Mouse (Mus musculus): ENCODE measurements at regions not wholly inside any gene's neighbourhood (a gene's known extent, or its start where the extent isn't known, plus 50 kb on each side); places are given as distances from the start of the nearest gene placed in this dataset.

DNA sequence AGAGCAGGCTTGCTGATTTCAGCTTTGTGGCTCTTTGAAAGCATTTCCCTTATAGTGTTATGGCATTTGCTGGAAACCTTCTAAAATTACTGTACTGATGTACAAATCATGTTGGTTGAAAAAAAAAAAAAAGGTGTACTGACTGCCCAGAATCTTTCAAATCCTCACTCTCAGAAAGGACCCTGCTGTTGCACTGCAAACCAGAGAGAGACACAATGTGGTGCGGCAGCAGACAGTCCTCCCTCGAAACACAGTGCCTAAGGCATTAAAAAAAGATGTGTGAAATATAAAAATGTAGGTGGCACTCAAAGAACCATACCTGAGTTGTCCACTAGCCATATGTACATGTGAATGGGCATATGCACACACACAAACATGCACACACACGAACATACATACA lies 128.3 kb downstream of the Actr3 start:
- no peaks in the 10 kb centered on the region for H3K27me3 ChIP-seq (ENCODE audit: insufficient read depth, poor library complexity, severe bottlenecking)
- 71% methylated on average over 3 of the region's 3 CpGs for WGBS
- no peaks in the 10 kb centered on the region for H3K36me3 ChIP-seq
- H3K4me1 ChIP-seq: no peaks in the 10 kb centered on the region
- H3K4me3 ChIP-seq: no peak overlapping the region
- no peak overlapping the region for H3K27ac ChIP-seq
- H3K9me3 ChIP-seq: peaks cover 3% of the 10 kb centered on the region
- no peak for DNase-seq (ENCODE audit: low spot score)

DNA sequence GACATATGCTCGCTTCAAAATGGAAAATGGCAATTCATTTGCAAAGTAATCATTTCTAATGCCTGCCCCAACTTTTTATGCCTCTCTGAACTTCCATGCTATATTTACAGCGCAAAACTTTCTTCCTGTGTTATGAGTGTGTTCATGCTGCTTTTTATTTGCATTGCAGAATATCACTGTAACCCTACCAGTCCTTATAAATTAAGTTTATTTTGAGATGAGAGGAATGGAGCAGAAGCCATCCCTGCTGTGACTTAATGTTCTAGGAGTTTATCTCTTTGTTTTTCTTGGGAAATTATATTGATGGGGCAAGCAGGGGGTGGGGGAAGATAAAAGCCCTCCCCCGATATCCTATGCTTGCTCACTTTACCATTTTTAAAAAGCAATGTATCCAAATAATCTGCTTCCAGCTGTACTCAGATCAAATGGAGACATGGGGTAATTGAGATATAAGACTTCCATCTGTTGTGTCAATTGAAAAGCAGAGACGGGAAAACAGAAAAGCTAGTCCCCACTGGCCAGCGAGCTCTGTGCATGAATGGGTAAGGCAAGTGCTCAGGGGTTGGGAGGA lies 136.9 kb downstream of the Actr3 start:
- DNase-seq (ENCODE audit: low spot score): no peak
- no peaks in the 10 kb centered on the region for H3K4me1 ChIP-seq
- H3K9me3 ChIP-seq: peaks cover 3% of the 10 kb centered on the region; the same call in 1 of the 2 replicates
- 82% methylated on average over 5 of the region's 5 CpGs for WGBS
- no peak overlapping the region for H3K27ac ChIP-seq
- H3K27me3 ChIP-seq (ENCODE audit: insufficient read depth, poor library complexity, severe bottlenecking): no peaks in the 10 kb centered on the region
- no peak overlapping the region for H3K4me3 ChIP-seq
- H3K36me3 ChIP-seq: no peaks in the 10 kb centered on the region

DNA sequence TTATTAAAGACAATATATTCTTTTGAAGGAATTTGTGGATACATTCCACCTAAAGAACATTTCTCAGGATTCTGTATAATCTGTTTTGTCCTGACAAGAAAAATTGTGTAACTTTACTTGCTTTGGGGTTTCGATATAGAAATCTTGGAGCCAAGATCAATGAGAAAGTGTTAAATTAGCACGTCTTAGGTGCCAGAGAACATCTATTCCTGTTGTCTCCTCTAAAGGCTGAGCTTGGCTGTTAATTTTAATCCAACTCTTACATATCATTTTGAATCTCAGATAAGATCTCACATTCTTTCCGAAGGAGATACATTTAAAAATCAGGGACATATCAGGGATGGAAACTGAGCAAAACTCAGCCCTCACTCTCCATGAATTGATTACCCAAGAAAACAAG lies 139.9 kb downstream of the Actr3 start:
- Histone ChIP-seq H3K27ac (no peak overlapping the region), H3K36me3 (no peaks in the 10 kb centered on the region), H3K4me1 (no peaks in the 10 kb centered on the region), H3K27me3 (ENCODE audit: insufficient read depth, poor library complexity, severe bottlenecking) (no peaks in the 10 kb centered on the region), H3K4me3 (no peak overlapping the region), H3K9me3 (no peaks in the 10 kb centered on the region)
- DNase-seq (ENCODE audit: low spot score): no peak
- 81% methylated on average over 3 of the region's 3 CpGs for WGBS

DNA sequence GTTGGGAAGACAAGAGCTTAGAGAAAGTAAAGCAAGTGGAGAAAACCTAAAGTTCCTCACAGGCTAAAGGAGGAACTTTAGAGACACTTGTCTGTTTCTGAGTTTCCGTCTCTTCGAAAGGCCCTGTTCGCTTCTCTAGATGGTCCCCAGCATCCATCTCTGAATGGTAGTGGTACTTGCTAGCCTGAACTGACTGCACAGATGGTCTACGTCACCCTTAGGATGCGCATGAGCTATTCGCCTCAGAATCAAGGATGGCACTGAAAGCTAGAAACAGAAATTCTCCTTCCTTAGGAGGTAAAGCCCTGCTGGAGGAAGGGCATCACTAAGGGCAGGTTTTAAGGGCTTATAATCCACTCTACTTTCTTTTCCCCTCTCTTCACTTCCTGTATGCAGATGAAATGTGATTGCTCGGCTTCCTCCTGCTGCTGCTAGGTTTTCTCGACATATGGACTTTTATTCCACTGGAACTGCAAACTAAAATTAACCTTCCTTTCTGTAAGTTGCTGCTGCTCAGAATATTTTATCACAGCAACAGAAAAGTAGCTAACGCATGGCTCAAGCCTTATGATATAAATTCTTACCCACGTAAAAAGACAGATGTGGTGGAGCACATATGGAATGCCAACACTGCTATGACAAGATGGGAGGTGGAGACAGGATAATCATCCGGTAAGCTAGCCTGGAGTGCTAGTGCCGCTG lies 145.1 kb downstream of the Actr3 start:
- no peaks in the 10 kb centered on the region for H3K36me3 ChIP-seq
- H3K4me1 ChIP-seq: no peaks in the 10 kb centered on the region
- no peaks in the 10 kb centered on the region for H3K27me3 ChIP-seq (ENCODE audit: insufficient read depth, poor library complexity, severe bottlenecking)
- no peak overlapping the region for H3K27ac ChIP-seq
- no peak overlapping the region for H3K4me3 ChIP-seq
- WGBS: 85% methylated on average over 12 of the region's 12 CpGs
- no peak for DNase-seq (ENCODE audit: low spot score)
- no peaks in the 10 kb centered on the region for H3K9me3 ChIP-seq

DNA sequence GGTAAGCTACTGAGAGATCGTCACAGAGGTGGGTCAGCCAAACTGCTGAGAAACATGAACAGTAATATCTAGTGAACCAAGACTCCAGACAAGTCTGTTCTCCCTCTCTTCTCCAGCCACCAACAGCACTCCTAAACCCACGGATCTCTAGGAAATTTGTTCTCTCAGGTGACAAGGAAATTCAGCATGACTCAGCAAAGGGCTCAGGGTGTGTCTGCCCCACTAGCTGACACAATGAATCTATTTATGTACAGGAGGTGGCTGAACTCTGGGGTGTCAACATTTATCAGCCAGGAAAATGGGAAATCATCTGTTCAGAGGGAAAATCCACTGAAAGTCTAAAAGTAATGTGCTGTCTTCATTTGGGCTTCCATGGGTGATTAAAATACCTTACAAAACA lies 149.2 kb downstream of the Actr3 start:
- Histone ChIP-seq H3K27ac (no peak overlapping the region), H3K36me3 (no peaks in the 10 kb centered on the region), H3K4me3 (no peak overlapping the region), H3K4me1 (no peaks in the 10 kb centered on the region), H3K27me3 (ENCODE audit: insufficient read depth, poor library complexity, severe bottlenecking) (no peaks in the 10 kb centered on the region), H3K9me3 (no peaks in the 10 kb centered on the region)
- 62% methylated on average over 2 of the region's 2 CpGs for WGBS
- DNase-seq (ENCODE audit: low spot score): no peak

DNA sequence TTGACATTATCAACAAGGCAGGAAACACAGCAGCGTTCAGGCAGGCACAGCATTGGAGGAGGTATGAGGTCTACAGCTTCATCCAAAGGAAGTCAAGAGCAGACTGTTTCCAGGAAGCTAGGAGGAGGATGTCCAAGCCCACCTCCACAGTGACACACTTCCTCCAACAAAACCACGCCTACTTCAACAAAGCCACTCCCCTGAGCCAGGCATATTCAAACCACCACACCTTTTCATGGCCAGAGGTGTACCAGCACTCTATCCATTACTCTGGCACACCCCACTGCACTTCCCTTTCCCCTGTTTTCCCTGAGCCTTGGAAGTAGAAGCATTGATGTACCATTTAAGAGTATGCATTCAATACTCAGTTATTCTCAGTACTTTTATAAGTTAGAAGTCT lies 150.8 kb downstream of the Actr3 start:
- no peak overlapping the region for H3K4me3 ChIP-seq

DNA sequence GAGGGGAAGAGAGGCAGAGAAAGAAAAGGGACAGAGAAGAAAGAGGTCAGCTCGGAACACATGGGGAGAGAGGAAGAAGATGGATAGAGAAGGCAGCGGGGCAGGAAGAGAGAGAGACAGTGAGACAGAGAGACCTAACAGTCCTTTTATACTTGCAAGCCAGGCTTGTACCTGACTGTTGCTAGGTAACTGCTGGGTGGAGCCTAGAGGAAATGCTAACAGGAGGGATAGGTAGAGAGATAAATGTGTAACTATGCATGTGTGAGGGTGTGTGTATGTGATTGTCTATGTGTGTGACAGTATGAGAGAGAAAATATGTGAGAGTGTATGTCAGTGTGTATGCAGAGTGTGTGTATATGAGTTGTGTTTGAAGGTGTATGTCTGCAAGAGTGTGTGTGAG lies 161.8 kb downstream of the Actr3 start:
- H3K36me3 ChIP-seq: no peaks in the 10 kb centered on the region
- H3K9me3 ChIP-seq: no peaks in the 10 kb centered on the region
- no peak overlapping the region for H3K27ac ChIP-seq
- H3K27me3 ChIP-seq (ENCODE audit: insufficient read depth, poor library complexity, severe bottlenecking): no peaks in the 10 kb centered on the region
- no peak for DNase-seq (ENCODE audit: low spot score)
- H3K4me3 ChIP-seq: no peak overlapping the region
- no peaks in the 10 kb centered on the region for H3K4me1 ChIP-seq
- 59% methylated on average over 2 of the region's 2 CpGs for WGBS

More for the DNA sequence above, 150.8 kb downstream of the Actr3 start:
- no peak for DNase-seq (ENCODE audit: low spot score)
- Histone ChIP-seq H3K27ac (no peak overlapping the region), H3K9me3 (no peaks in the 10 kb centered on the region), H3K36me3 (no peaks in the 10 kb centered on the region), H3K4me1 (no peaks in the 10 kb centered on the region), H3K27me3 (ENCODE audit: insufficient read depth, poor library complexity, severe bottlenecking) (no peaks in the 10 kb centered on the region)
- WGBS: 62% methylated on average over 2 of the region's 2 CpGs

DNA sequence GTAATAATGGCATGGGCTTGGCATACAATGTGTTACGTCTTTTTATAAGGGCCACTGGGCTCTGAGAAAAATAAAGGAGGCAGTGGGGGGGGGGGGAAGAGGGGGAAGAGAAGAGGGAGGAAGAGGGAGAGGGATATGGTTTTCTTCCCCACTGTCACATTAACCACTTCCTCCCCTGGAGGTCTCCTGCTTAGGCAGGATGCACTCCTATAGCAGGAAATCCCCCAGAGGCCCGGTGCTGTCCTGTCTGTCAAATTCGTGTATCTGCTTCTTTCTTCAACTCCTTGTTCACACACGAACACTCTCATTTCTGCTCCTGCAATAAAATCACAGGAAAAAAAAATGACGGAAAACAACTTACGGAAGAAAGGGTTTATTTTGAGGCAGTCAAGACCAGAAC lies 171.8 kb downstream of the Actr3 start:
- H3K27ac ChIP-seq: no peak overlapping the region
- H3K27me3 ChIP-seq (ENCODE audit: insufficient read depth, poor library complexity, severe bottlenecking): no peaks in the 10 kb centered on the region
- no peaks in the 10 kb centered on the region for H3K9me3 ChIP-seq
- no peaks in the 10 kb centered on the region for H3K36me3 ChIP-seq
- H3K4me1 ChIP-seq: no peaks in the 10 kb centered on the region
- WGBS: 68% methylated on average over 6 of the region's 6 CpGs
- DNase-seq (ENCODE audit: low spot score): no peak
- H3K4me3 ChIP-seq: no peak overlapping the region

DNA sequence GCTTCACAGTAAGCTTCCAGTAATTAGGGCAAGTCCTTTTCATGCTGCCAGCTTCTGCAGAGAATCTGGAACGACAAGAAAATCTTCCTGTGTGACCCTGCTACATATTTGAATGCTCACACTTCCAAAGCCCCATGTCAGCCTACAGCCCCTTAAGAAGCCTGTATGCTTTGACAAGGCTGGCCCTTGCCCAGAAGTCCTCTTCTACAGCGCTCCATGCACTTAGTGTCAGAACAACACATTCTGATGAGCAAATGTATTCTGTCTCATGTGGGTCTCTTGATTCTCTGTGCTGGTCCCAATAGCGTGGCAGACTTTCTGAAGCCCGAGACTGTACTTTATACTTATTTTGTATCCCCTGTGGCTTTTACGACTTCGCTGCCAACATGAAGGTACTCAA lies 172.5 kb downstream of the Actr3 start:
- Histone ChIP-seq H3K27me3 (ENCODE audit: insufficient read depth, poor library complexity, severe bottlenecking) (no peaks in the 10 kb centered on the region), H3K4me3 (no peak overlapping the region), H3K4me1 (no peaks in the 10 kb centered on the region), H3K36me3 (no peaks in the 10 kb centered on the region), H3K27ac (no peak overlapping the region), H3K9me3 (no peaks in the 10 kb centered on the region)
- 82% methylated on average over 6 of the region's 6 CpGs for WGBS
- DNase-seq (ENCODE audit: low spot score): no peak

DNA sequence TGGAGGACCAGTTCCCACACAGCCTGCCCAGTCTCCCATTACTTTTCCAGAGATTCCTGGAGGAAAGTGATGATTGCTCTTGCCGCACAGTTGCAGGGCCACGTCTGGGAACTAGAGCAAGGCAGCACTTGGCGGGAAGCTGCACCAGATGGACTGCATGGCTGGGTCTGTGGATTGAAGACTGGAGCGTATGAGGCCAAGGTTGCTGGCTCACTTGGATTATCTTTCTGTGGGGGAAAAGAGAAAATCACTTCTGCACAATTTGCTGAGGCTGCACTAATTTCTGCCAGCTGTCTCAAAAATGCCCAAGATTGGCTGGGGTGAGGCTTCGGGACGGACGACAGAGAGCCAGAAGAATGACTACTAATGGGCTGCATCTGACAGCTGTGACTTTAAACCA lies 193.2 kb downstream of the Actr3 start:
- 84% methylated on average over 7 of the region's 7 CpGs for WGBS
- peaks cover 5% of the 10 kb centered on the region; the same call in 1 of the 2 replicates for H3K9me3 ChIP-seq
- no peak overlapping the region for H3K4me3 ChIP-seq
- no peak for DNase-seq (ENCODE audit: low spot score)
- no peaks in the 10 kb centered on the region for H3K36me3 ChIP-seq
- no peaks in the 10 kb centered on the region for H3K27me3 ChIP-seq (ENCODE audit: insufficient read depth, poor library complexity, severe bottlenecking)
- H3K27ac ChIP-seq: no peak overlapping the region
- H3K4me1 ChIP-seq: no peaks in the 10 kb centered on the region

DNA sequence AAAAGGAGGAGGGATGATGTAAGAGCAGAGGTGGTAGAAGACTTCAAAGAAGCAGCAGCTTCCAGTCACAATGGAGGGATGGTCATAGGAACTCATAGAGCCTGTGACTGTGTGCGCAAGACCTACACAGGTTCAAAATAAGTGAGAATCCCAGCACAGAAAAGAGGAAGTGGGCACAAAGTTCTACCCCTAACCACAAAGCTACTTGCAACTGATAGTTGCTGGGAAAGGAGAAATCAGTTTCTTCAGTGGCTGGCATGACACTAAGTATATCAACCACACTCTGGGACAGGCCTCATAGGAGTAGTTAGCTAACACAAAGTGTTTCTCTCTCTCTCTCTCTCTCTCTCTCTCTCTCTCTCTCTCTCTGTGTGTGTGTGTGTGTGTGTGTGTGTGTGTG lies 193.8 kb downstream of the Actr3 start:
- 96% methylated on average over 1 of the region's 1 CpGs for WGBS
- no peaks in the 10 kb centered on the region for H3K36me3 ChIP-seq
- peaks cover 5% of the 10 kb centered on the region; the same call in 1 of the 2 replicates for H3K9me3 ChIP-seq
- H3K27me3 ChIP-seq (ENCODE audit: insufficient read depth, poor library complexity, severe bottlenecking): no peaks in the 10 kb centered on the region
- H3K4me3 ChIP-seq: no peak overlapping the region
- DNase-seq (ENCODE audit: low spot score): no peak
- no peak overlapping the region for H3K27ac ChIP-seq
- no peaks in the 10 kb centered on the region for H3K4me1 ChIP-seq

DNA sequence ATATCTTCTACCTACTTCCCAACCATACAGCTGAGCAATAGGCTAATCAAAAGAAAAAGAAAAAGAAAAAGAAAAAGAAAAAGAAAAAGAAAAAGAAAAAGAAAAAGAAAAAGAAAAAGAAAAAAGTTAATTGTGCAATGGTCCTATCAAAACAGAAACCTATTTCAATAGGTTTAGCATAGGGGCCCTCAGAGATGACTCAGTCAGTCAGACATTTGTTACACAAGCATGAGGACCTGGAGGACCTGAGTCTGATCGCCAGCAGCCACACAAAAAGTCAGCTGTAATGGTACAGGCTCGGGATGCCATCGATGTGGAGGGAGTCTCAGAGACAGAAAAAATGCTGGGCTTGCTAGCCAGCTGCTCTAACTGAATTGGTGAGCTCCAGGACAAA lies 197.9 kb downstream of the Actr3 start:
- Histone ChIP-seq H3K27me3 (ENCODE audit: insufficient read depth, poor library complexity, severe bottlenecking) (no peaks in the 10 kb centered on the region), H3K4me1 (no peaks in the 10 kb centered on the region), H3K27ac (no peak overlapping the region), H3K36me3 (no peaks in the 10 kb centered on the region), H3K9me3 (no peaks in the 10 kb centered on the region; the same call in 1 of the 2 replicates), H3K4me3 (no peak overlapping the region)
- 72% methylated on average over 3 of the region's 3 CpGs for WGBS
- DNase-seq (ENCODE audit: low spot score): no peak

DNA sequence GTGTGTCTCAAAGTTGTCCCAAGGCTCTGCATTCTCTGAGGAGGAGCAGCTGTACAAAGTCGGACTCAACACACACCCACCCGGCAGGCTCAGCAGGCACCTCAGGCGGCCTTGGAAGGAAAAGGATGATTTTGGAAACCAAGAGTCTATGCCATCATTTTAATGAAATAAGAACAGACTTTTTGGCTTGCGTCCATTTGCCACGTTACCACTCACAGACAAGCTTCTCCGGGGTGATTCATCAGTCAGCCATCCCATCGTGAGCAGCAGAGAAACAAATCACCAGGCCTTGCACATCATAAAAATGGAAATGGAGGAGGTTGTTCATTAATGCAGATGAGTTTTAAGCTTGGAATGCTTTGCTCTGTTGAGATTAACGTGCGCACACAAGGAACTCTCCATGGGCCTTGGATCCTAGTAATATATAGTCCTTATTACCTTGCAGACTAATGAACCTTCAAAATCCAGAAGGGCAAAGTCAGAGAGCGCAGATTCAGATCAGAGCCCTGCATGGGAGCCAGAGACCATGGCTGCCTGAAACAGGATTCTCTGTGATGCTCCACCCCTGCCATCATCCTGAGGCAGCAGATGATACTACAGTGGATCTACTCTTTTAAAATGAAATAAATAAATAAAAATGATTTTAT lies 198.5 kb downstream of the Actr3 start:
- Histone ChIP-seq H3K27ac (no peak overlapping the region), H3K9me3 (no peaks in the 10 kb centered on the region; the same call in 1 of the 2 replicates), H3K36me3 (no peaks in the 10 kb centered on the region), H3K4me3 (no peak overlapping the region), H3K27me3 (ENCODE audit: insufficient read depth, poor library complexity, severe bottlenecking) (no peaks in the 10 kb centered on the region), H3K4me1 (no peaks in the 10 kb centered on the region)
- 87% methylated on average over 10 of the region's 10 CpGs for WGBS
- DNase-seq (ENCODE audit: low spot score): no peak

All from heart, embryonic 10.5 days (tissue).